Mouse (Mus musculus) bone marrow, adult 2 months (tissue): ENCODE data around the gene Trim24.
"Not testable (repeated sequence)": the region's sequence is repeated elsewhere in the genome, so short reads cannot be mapped to it uniquely, and the experiment has no call there.

Experiments
- CTCF ChIP-seq: fragments of 200-500 bp; IDR thresholded peaks from 2 replicates; pipeline ENCODE4 v1.5.1; 2011; ENCODE audit warnings: low read length, control low read depth; ENCODE audit not compliant: control insufficient read depth, insufficient read depth
- POLR2A ChIP-seq: fragments of 200-500 bp; IDR thresholded peaks from 2 replicates; pipeline ENCODE4 v1.6.1; 2011; ENCODE audit warnings: low read depth, mild to moderate bottlenecking, control low read depth, low read length, borderline replicate concordance; ENCODE audit not compliant: control insufficient read depth

DNA sequence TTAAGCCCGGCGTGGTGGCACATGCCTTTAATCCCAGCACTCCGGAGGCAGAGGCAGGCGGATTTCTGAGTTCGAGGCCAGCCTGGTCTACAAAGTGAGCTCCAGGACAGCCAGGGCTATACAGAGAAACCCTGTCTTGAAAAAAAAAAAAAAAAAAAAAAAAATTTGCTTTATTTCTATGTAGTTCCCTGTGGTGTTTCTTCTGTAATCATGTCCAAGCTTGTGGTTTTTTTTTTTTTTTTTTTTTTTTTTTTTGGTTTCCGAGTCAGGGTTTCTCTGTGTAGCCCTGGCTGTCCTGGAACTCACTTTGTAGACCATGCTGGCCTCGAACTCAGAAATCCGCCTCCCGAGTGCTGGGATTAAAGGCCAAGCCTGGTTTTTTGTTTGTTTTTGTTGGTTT lies 14.3 kb upstream of the Trim24 start:
- not testable (repeated sequence) for TF ChIP-seq CTCF, POLR2A
